Comparison of ENCODE assay signal across 14 mouse cellular contexts in the genomic region with DNA sequence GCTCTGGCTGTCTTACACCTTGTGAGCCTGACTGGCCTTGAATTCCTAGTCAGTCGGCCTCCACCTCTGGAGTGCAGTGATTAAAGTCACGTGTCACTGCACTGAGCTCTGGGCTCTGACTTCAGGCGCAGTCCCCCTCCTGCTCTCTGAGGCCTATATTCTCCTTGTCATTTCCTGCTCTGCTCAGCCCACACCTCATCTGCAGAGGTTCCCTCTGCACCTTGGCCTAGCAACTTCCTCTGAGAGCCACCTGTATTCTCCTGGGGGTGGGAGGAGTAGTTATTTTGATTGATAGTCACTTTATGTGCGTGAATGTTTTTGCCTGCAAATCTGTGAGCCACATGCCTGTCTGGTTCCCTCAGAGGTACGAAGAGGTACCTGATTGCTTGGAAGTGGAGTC. TPM values are rescaled to one million over a fixed set of nuclear protein-coding genes. Genes with fewer than 3 reads are reported as not detected.
DNase-seq lines count a peak whose midpoint lies in the region; ATAC-seq lines count a peak whose summit lies in the region.
"Had no signal": no experiment of that assay in that cellular context is flagged by ENCODE, and none has a peak within 500 bp of the region (broad histone marks: within the 10 kb centered on the region; RNA-seq: fewer than 3 reads in every experiment).

No protein-coding gene starts in this region.

- 0 out of 2 replicates have a peak, but pooled peaks have one; percentile 24 for ATAC-seq in heart, embryonic 14.5 days (ENCODE audit: insufficient number of reproducible peaks, insufficient read depth, low FRiP score, low read depth)
- peak; percentile 36; the same call in 1 of the 2 replicates for ATAC-seq in limb, embryonic 11.5 days (ENCODE audit: insufficient number of reproducible peaks, low FRiP score, low TSS enrichment, low read depth)
- ATAC-seq in forebrain, embryonic 11.5 days (replicated peaks; ENCODE audit: low FRiP score), result no peak
- no peak for ATAC-seq in forebrain, embryonic 13.5 days
- ATAC-seq: forebrain, embryonic 15.5 days; liver, embryonic 12.5 days had no signal

- no peak overlapping the region for H3K4me2 ChIP-seq in heart, embryonic 14.5 days (ENCODE audit: low read length)
- no peak overlapping the region for H3K4me2 ChIP-seq in limb, embryonic 11.5 days (ENCODE audit: low read depth, severe bottlenecking)
- no peak overlapping the region for H3K4me2 ChIP-seq in forebrain, embryonic 11.5 days (ENCODE audit: low read depth, low read length, severe bottlenecking)
- H3K4me2 ChIP-seq in forebrain, embryonic 13.5 days, result no peak overlapping the region
- H3K4me2 ChIP-seq: forebrain, embryonic 15.5 days; liver, embryonic 12.5 days had no signal

- H3K27me3 ChIP-seq in heart, embryonic 14.5 days (ENCODE audit: control insufficient read depth, insufficient read depth, low read length), result no peaks in the 10 kb centered on the region
- no peaks in the 10 kb centered on the region for H3K27me3 ChIP-seq in limb, embryonic 11.5 days (ENCODE audit: control insufficient read depth, insufficient read depth, low read length)
- H3K27me3 ChIP-seq in forebrain, embryonic 11.5 days (ENCODE audit: control insufficient read depth, insufficient read depth, low read length), result peaks cover 5% of the 10 kb centered on the region
- peaks cover 34% of the 10 kb centered on the region for H3K27me3 ChIP-seq in forebrain, embryonic 13.5 days
- H3K27me3 ChIP-seq: forebrain, embryonic 15.5 days had no signal

- H3K36me3 ChIP-seq in heart, embryonic 14.5 days (ENCODE audit: control insufficient read depth, insufficient read depth, low read length), result no peaks in the 10 kb centered on the region
- no peaks in the 10 kb centered on the region for H3K36me3 ChIP-seq in limb, embryonic 11.5 days (ENCODE audit: control insufficient read depth, insufficient read depth, low read length)
- no peaks in the 10 kb centered on the region for H3K36me3 ChIP-seq in forebrain, embryonic 11.5 days (ENCODE audit: control insufficient read depth, insufficient read depth, low read length)
- no peaks in the 10 kb centered on the region for H3K36me3 ChIP-seq in forebrain, embryonic 13.5 days (ENCODE audit: poor library complexity, severe bottlenecking)
- H3K36me3 ChIP-seq: forebrain, embryonic 15.5 days; hindbrain, embryonic 10.5 days; liver, embryonic 12.5 days had no signal

- DNase-seq in heart, postnatal 4 days, result no peak
- peak; percentile 18 for DNase-seq in thymus, postnatal 25 days
- DNase-seq in thymus, postnatal 4 days, result no peak
- peak; percentile 57 for DNase-seq in limb, embryonic 11.5 days (ENCODE audit: low spot score)
- DNase-seq in forebrain, embryonic 11.5 days (ENCODE audit: low spot score), result no peak
- DNase-seq in cerebellum, postnatal 10 days, result no peak

- peak overlapping the region; percentile 1 to 43; a peak in 2 of 4 replicates for H3K27ac ChIP-seq in heart, embryonic 14.5 days (replicated peaks in 1 of 2; ENCODE audit: control insufficient read depth in 1 of 2, insufficient read depth in 1 of 2, low read depth in 2 of 2, low read length in 2 of 2)
- 0 out of 2 replicates have a peak overlapping the region, but pooled peaks have one; percentile 21 for H3K27ac ChIP-seq in limb, embryonic 11.5 days (replicated peaks; ENCODE audit: low read depth, low read length)
- no peak overlapping the region for H3K27ac ChIP-seq in forebrain, embryonic 11.5 days (ENCODE audit: low read depth, low read length)
- no peak overlapping the region for H3K27ac ChIP-seq in forebrain, embryonic 13.5 days
- H3K27ac ChIP-seq: forebrain, embryonic 15.5 days; hindbrain, embryonic 10.5 days; liver, embryonic 12.5 days had no signal

- no peaks in the 10 kb centered on the region for H3K9me3 ChIP-seq in heart, embryonic 14.5 days (ENCODE audit: control insufficient read depth, low read length)
- no peaks in the 10 kb centered on the region for H3K9me3 ChIP-seq in limb, embryonic 11.5 days (ENCODE audit: control insufficient read depth, low read length)
- no peaks in the 10 kb centered on the region for H3K9me3 ChIP-seq in forebrain, embryonic 11.5 days (ENCODE audit: control insufficient read depth, low read length)
- no peaks in the 10 kb centered on the region for H3K9me3 ChIP-seq in forebrain, embryonic 13.5 days (replicated peaks)
- H3K9me3 ChIP-seq: forebrain, embryonic 15.5 days; hindbrain, embryonic 10.5 days; liver, embryonic 12.5 days had no signal

- peaks cover 19 to 28% of the 10 kb centered on the region in 2 experiments for H3K4me1 ChIP-seq in heart, embryonic 14.5 days (ENCODE audit: control insufficient read depth in 2 of 2, insufficient read depth in 2 of 2, low read length in 2 of 2)
- peaks cover 9% of the 10 kb centered on the region; the same call in 1 of the 2 replicates for H3K4me1 ChIP-seq in limb, embryonic 11.5 days (ENCODE audit: control insufficient read depth, insufficient read depth, low read length)
- H3K4me1 ChIP-seq in forebrain, embryonic 11.5 days (replicated peaks; ENCODE audit: control insufficient read depth, insufficient read depth, low read length), result 0 out of 2 replicates have a peak, but pooled peaks cover 2% of the 10 kb centered on the region
- peaks cover 6% of the 10 kb centered on the region for H3K4me1 ChIP-seq in forebrain, embryonic 13.5 days

- H3K9ac ChIP-seq in heart, embryonic 14.5 days (ENCODE audit: low read length), result no peak overlapping the region
- no peak overlapping the region for H3K9ac ChIP-seq in limb, embryonic 11.5 days (ENCODE audit: low read length)
- no peak overlapping the region for H3K9ac ChIP-seq in forebrain, embryonic 11.5 days (ENCODE audit: low read length)
- no peak overlapping the region for H3K9ac ChIP-seq in forebrain, embryonic 13.5 days
- H3K9ac ChIP-seq: forebrain, embryonic 15.5 days; liver, embryonic 12.5 days had no signal

- no peak overlapping the region for H3K4me3 ChIP-seq in heart, embryonic 14.5 days (ENCODE audit: control insufficient read depth in 1 of 2, insufficient read depth in 1 of 2, low read depth in 1 of 2, low read length in 2 of 2)
- H3K4me3 ChIP-seq in limb, embryonic 11.5 days (ENCODE audit: low read depth, low read length), result no peak overlapping the region
- H3K4me3 ChIP-seq in forebrain, embryonic 11.5 days (ENCODE audit: low read depth, low read length), result no peak overlapping the region
- H3K4me3 ChIP-seq in forebrain, embryonic 13.5 days, result no peak overlapping the region
- H3K4me3 ChIP-seq: forebrain, embryonic 15.5 days; hindbrain, embryonic 10.5 days; liver, embryonic 12.5 days had no signal

- WGBS in heart, embryonic 14.5 days, result 31% methylated on average over 5 of the region's 5 CpGs
- whole genome bisulfite sequencing in limb, embryonic 11.5 days, result 16% methylated on average over 5 of the region's 5 CpGs
- WGBS in forebrain, embryonic 11.5 days, result 69% methylated on average over 5 of the region's 5 CpGs
- WGBS in forebrain, embryonic 13.5 days, result 46% methylated on average over 5 of the region's 5 CpGs

RNA-seq across cellular contexts. Expression of a gene that starts 18.2 kb away (rescaled TPM):
- polyA plus RNA-seq in heart, embryonic 14.5 days (2014; fragmentation: Nextera tagmentation; extraction: Ambion mirVana), result 0.08 and 0.11 TPM in 2 replicates
- total RNA-seq in heart, postnatal 4 days (2021), result under 1 TPM; 0.29 to 0.61 TPM
- polyA plus RNA-seq in limb, embryonic 11.5 days (2014; fragmentation: Nextera tagmentation; extraction: Ambion mirVana), result not detected in 2 replicates
- polyA plus RNA-seq in forebrain, embryonic 11.5 days (2014; fragmentation: Nextera tagmentation; extraction: Ambion mirVana), result not detected in 2 replicates
- not detected in 2 replicates for polyA plus RNA-seq in forebrain, embryonic 13.5 days (2015; fragmentation: Nextera tagmentation; extraction: Ambion mirVana)
- polyA plus RNA-seq: liver, embryonic 12.5 days; neural tube, embryonic 11.5 days had no signal

RNA-seq across cellular contexts. Expression of a gene that starts 22.4 kb away (rescaled TPM):
- polyA plus RNA-seq in heart, embryonic 14.5 days (2014; fragmentation: Nextera tagmentation; extraction: Ambion mirVana), result 2.8 and 2.9 TPM in 2 replicates
- total RNA-seq in heart, postnatal 4 days (2021), result 1 to 10 TPM; 2.7 to 2.9 TPM
- 1.0 and 1.4 TPM in 2 replicates for polyA plus RNA-seq in limb, embryonic 11.5 days (2014; fragmentation: Nextera tagmentation; extraction: Ambion mirVana)
- polyA plus RNA-seq in forebrain, embryonic 11.5 days (2014; fragmentation: Nextera tagmentation; extraction: Ambion mirVana), result 0.15 and 0.71 TPM in 2 replicates
- polyA plus RNA-seq in forebrain, embryonic 13.5 days (2015; fragmentation: Nextera tagmentation; extraction: Ambion mirVana), result 0.12 and 0.37 TPM in 2 replicates

RNA-seq across cellular contexts. Expression of a gene that starts 34.9 kb away (rescaled TPM):
- polyA plus RNA-seq in heart, embryonic 14.5 days (2014; fragmentation: Nextera tagmentation; extraction: Ambion mirVana), result 11.1 and 12.8 TPM in 2 replicates
- 1 to 10 TPM; 8.6 to 8.9 TPM for total RNA-seq in heart, postnatal 4 days (2021)
- polyA plus RNA-seq in limb, embryonic 11.5 days (2014; fragmentation: Nextera tagmentation; extraction: Ambion mirVana), result 9.5 and 10.8 TPM in 2 replicates
- polyA plus RNA-seq in forebrain, embryonic 11.5 days (2014; fragmentation: Nextera tagmentation; extraction: Ambion mirVana), result 7.2 and 8.8 TPM in 2 replicates
- 6.3 and 6.5 TPM in 2 replicates for polyA plus RNA-seq in forebrain, embryonic 13.5 days (2015; fragmentation: Nextera tagmentation; extraction: Ambion mirVana)

RNA-seq across cellular contexts. Expression of a gene that starts 46.3 kb away (rescaled TPM):
- polyA plus RNA-seq in heart, embryonic 14.5 days (2014; fragmentation: Nextera tagmentation; extraction: Ambion mirVana), result 39.4 and 43.2 TPM in 2 replicates
- total RNA-seq in heart, postnatal 4 days (2021), result 100 to 1,000 TPM; 199 to 226 TPM
- polyA plus RNA-seq in limb, embryonic 11.5 days (2014; fragmentation: Nextera tagmentation; extraction: Ambion mirVana), result 0.51 and 0.55 TPM in 2 replicates
- 0.13 TPM in 1 of 2 replicates, not detected in the other for polyA plus RNA-seq in forebrain, embryonic 11.5 days (2014; fragmentation: Nextera tagmentation; extraction: Ambion mirVana)
- 0.16 TPM in 1 of 2 replicates, not detected in the other for polyA plus RNA-seq in forebrain, embryonic 13.5 days (2015; fragmentation: Nextera tagmentation; extraction: Ambion mirVana)
- total RNA-seq: layer of hippocampus, adult 18-20 months; megakaryocyte, adult 5-6 weeks had no signal

Comparison
In these comparisons a context has a peak if more than half of its experiments do, and no peak if none do; other contexts are left out.
1. DNase-seq: peak in thymus, postnatal 25 days (single experiment) and limb, embryonic 11.5 days (single experiment); none in heart, postnatal 4 days (single experiment), thymus, postnatal 4 days (single experiment), forebrain, embryonic 11.5 days (single experiment) and cerebellum, postnatal 10 days (0 of 2).
2. ATAC-seq: peak in heart, embryonic 14.5 days (single experiment) and limb, embryonic 11.5 days (single experiment); none in forebrain, embryonic 11.5 days (single experiment) and forebrain, embryonic 13.5 days (single experiment).
3. H3K27ac ChIP-seq: peak in heart, embryonic 14.5 days (2 of 2) and limb, embryonic 11.5 days (single experiment); none in forebrain, embryonic 11.5 days (single experiment) and forebrain, embryonic 13.5 days (single experiment).